Mouse (Mus musculus) brain, embryonic 18.5 days (tissue): ENCODE measurements at regions not wholly inside any gene's neighbourhood (a gene's known extent, or its start where the extent isn't known, plus 50 kb on each side); places are given as distances from the start of the nearest gene placed in this dataset.

Experiments
- DNase-seq: peaks from one replicate; pipeline ENCODE4 v3.0.0-alpha.2; 2012; ENCODE audit warnings: low read depth, low spot score

DNA sequence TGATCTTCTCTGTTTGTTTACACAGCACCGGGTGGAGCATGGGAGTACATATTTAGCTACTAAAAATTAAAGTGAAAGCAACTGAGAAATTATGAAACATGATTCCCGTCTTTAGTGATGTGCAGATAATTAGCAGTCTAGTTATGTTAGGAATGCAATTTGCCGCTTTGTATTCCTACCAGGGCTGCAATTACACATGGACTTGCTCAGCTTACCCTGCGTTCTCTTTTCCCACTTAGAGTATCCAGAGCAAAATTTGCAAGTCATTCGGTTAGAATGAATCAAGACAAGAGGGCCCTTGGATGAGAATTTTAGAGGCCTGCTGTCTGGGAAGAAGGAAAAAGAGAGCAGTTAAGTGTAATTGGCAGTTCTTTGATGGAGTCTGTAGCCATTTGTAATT is 126.0 kb upstream of the Gpr149 start:
- DNase-seq: no peak

DNA sequence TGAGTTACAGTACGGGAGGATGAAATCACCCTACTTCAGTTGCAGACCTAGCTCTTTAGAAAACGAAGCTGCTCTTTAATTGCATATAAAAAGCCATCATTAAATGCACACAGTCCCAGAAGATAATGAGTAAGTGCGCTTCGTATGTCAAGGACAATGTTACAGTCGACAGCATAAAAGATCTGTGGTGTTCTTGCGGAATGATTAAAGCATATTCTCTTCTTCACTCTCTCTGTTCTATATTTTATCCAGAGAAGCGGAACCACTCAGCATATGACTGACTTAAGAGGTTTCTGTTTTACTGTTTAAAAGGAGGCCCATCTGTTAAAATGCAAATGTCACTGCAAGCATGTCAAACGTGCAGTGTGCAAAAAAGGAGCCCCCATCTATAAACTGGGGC is 121.0 kb upstream of the Gpr149 start:
- peak; percentile 24 for DNase-seq

- DNase-seq: no peak
Observed at GRCm38 (mm10) chr3:62716849-62717248, 111.9 kb upstream of the Gpr149 start.

DNA sequence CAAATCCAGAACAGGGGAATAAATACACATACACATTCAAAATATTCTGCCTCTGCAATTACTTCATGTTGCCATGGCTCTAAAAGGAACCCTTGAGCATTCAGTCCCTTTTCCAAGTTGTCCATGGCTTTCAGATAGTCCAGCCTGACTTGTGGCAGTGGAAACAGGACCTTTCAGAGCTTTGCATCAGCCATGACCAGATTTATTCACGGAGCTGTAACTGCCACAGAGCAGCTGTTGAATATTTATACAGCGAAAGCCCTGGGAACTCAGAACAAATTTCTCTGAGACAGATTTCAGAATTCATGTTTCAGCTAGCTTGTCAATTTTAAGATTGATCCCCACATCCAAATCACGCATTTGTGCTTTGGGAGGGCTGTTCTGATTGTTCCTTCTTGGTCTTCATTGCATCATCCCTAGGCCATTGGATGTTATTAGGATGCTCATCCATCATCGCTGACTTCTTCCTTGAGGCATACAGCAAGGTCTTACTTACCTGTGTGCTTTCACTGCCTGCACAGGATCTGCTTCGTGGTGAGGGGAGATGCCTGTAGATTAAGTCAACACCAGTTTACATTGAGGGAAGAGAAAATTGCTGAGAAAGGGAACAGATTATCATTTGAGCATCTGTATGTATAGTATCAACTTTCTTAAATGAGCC is 110.5 kb upstream of the Gpr149 start:
- DNase-seq: no peak
